Mouse (Mus musculus) olfactory bulb, adult 2 months (tissue): ENCODE results near the gene Itga2b. TPM values are rescaled to one million over a fixed set of nuclear protein-coding genes. Genes with fewer than 3 reads are reported as not detected.

Experiments
- H3K27ac ChIP-seq: fragments of 200-500 bp; 2 replicates; pipeline ENCODE4 v1.5.1; 2012; ENCODE audit warnings: low read depth, low read length; ENCODE audit not compliant: insufficient read depth
- H3K4me1 ChIP-seq: fragments of 200-500 bp; 2 replicates; pipeline ENCODE4 v1.6.1; 2012; ENCODE audit warnings: low read length; ENCODE audit not compliant: control insufficient read depth, insufficient read depth
- H3K4me3 ChIP-seq: fragments of 200-500 bp; 2 replicates; pipeline ENCODE4 v1.5.1; 2012; ENCODE audit warnings: mild to moderate bottlenecking, low read depth, low read length, moderate library complexity; ENCODE audit not compliant: insufficient read depth
- CTCF ChIP-seq: fragments of 200-500 bp; IDR thresholded peaks from 2 replicates; pipeline ENCODE4 v1.5.1; 2012; ENCODE audit warnings: low read depth, mild to moderate bottlenecking, low read length, moderate library complexity; ENCODE audit not compliant: insufficient read depth
- POLR2A ChIP-seq: fragments of 200-500 bp; IDR thresholded peaks from 2 replicates; pipeline ENCODE4 v1.6.1; 2012; ENCODE audit warnings: mild to moderate bottlenecking, low read depth, low read length, moderate library complexity; ENCODE audit not compliant: insufficient read depth
- WGBS: fragments of 180-500 bp; shearing (Covaris S2); methylation state at CpG from one replicate; pipeline ENCODE4 v1.1.7; 2018; 5-methylcytosine and 5-hydroxymethylcytosine counted together
- polyA plus RNA-seq: library from polyadenylated mRNA; stranded (reverse); fragments of >200 nt; gene quantifications from 2 replicates; pipeline ENCODE4 v1.2.4, GENCODE M21; 2012; ENCODE audit warnings: low replicate concordance; ENCODE audit not compliant: missing spikeins, insufficient read depth, insufficient read length

Gene Itga2b
- polyA plus RNA-seq, 1 experiment, result not detected

DNA sequence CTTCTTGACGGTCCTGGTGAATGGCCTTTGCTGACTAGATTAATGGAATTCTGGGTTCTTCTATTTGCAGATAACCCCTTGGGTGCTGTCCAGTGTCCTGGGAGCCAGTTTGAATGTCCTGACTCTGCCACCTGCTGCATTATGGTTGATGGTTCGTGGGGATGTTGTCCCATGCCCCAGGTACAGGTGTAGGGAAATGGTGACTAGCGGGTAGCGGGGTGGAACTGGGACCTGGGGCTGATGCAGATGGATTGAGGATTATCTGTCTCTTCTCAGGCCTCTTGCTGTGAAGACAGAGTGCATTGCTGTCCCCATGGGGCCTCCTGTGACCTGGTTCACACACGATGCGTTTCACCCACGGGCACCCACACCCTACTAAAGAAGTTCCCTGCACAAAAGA lies 36.1 kb downstream of the Itga2b start:
- TF ChIP-seq POLR2A (no peak), CTCF (no peak)
- no peak overlapping the region for H3K27ac ChIP-seq
- H3K4me1 ChIP-seq, result peaks cover 50% of the 10 kb centered on the region
- WGBS, result 87% methylated on average over 7 of the region's 7 CpGs
- no peak overlapping the region for H3K4me3 ChIP-seq

DNA sequence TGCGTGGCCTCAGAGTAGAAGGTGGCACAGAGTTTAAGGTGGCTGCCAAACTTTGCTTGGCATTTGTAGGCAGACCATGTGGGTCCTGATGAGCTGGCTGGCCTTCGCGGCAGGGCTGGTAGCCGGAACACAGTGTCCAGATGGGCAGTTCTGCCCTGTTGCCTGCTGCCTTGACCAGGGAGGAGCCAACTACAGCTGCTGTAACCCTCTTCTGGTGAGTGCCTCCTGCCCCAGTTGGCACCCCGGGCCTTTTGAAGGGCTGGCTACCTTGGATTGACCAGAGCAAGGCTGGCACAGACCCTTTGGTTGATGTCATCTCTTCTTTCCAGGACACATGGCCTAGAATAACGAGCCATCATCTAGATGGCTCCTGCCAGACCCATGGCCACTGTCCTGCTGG lies 37.0 kb downstream of the Itga2b start:
- 59% methylated on average over 6 of the region's 6 CpGs for WGBS
- Histone ChIP-seq H3K27ac (no peak overlapping the region; the same call in 1 of the 2 replicates), H3K4me1 (peaks cover 41% of the 10 kb centered on the region), H3K4me3 (no peak overlapping the region)
- TF ChIP-seq POLR2A (no peak), CTCF (no peak)

DNA sequence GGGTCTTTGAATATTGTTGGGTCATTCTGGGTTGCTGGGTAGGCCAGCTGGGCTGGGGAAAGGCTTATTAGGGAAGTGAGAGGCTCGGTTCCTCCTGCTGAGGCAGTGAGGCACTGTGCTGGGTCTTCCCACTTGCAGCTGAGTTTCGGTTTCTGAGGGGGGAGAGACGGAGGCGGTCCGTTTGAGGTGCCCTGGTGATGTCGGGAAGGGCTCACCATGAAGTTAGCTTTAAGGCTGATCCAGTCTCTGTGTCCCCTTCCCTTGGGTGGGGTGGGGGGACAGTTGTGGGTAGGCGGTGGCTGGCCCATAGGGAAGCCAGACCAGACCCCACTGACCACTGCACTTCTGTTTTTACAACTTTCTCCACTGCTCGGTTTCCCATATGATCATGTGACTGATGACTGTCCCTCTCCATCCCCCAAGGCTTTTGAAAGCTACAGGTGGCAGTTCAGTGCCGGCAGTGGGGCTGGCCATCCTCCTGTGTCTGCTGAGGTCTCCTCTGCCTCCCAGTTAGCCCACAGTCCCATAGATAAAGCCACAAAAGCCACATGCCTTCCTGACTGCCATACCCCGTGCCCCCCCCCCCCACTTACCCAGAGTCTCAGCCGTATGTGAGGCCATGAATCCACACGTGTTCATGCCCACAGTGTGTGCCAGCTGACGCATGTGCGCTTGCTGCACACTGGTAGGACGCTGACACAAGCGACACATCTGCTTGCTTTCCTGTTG lies 37.6 kb downstream of the Itga2b start:
- TF ChIP-seq CTCF (no peak), POLR2A (no peak)
- H3K4me3 ChIP-seq, result no peak overlapping the region
- peaks cover 36% of the 10 kb centered on the region for H3K4me1 ChIP-seq
- 50% methylated on average over 16 of the region's 16 CpGs for WGBS
- H3K27ac ChIP-seq, result no peak overlapping the region

DNA sequence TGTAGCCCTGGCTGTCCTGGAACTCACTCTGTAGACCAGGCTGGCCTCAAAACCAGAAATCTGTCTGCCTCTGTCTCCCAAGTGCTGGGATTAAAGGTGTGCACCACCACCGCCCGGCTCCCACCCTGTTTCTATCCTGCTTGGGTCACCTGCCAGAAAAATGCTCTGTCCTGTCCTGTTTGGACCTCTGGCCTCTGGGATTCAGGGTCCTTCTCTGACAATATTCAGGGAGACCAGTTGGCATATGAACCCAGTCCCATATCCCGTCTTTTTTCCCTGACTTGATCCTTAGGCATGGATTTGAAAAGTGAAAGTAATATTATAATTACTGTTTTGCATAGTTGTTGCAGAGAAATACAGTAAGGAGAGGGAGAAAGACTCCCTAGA lies 38.2 kb downstream of the Itga2b start:
- Histone ChIP-seq H3K4me3 (no peak overlapping the region), H3K27ac (no peak overlapping the region), H3K4me1 (peaks cover 31% of the 10 kb centered on the region)
- 73% methylated on average over 3 of the region's 3 CpGs for WGBS
- TF ChIP-seq POLR2A (no peak), CTCF (no peak)

DNA sequence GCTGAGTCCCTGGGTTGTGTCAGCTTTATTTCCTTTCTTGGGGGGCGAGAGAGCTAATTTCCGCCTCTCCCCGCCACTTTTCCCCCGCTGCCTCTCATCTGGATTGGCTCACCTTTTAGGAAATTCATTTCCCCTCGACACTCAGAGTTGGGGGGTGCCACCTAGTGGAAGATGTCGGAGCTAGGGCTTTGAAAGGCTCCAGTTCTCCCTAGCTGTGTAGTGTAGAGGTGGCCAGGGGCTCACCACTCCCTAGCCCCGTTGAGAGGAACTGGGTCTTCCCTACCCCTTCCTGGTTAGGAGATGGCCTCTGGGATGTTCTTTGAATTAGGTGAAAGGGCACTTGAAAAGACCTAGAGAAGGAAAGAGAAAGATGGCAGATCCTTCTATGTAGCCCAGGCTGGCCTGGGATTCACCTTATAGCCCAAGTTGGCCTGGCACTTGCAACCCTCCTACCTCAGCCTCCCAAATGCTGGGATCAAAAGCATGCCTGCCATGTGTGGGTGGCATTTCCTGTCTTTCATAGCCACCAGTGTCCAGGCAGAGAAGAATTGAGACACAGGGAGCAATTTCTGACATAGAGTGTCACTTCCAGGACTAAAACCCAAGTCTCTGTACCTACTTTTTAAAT lies 38.8 kb downstream of the Itga2b start:
- H3K4me3 ChIP-seq, result peak overlapping the region; percentile 77
- no peak for TF ChIP-seq CTCF
- H3K27ac ChIP-seq, result 0 out of 2 replicates have a peak overlapping the region, but pooled peaks have one; percentile 34
- 0% methylated on average over 7 of the region's 7 CpGs for WGBS
- H3K4me1 ChIP-seq, result peaks cover 26% of the 10 kb centered on the region

DNA sequence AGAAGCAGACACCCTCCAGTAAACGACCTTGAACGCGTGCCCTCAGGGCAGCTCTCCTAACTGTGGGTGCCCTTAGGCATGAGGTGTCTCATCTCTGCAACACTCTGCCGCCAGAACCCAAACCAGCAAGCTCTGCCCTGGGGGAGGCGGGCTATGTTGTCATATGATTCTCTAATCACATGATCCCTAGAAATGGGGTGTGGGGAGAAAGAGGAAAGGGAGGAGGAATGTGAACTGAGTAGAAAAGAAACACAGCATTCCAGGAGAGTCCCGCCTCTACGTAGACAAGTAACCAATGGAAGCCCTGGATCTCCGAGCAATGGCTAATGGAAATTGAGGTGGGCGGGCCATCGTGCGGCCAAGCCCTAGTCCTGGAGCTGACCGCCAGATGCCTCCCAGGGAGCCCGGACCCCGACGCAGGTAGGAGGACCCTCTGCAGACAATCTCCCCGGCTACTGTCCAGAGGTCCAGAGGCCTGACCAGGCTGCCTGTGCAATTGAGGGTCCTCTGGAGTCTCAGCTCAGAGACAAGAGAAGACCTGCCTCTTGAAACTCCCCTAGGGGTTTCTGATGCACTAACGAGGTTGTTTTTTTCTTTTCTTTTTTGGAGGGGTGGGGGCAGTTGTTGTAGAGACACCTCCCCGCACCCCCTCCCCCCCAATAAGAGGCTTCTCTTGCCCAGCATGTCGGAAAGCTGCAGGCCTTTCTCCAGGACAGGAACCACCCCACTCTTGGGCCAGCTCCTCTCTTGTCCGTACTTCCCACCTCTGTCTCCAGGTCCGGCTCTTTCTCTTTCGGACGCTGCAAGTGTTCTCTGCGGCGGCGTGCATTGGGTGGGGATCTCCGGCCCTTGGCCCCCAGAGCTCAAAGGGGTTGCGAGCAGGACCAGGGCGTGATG lies 39.6 kb downstream of the Itga2b start, which contains the start of gene Grn:
TSS of gene Grn (plus strand) at position 195 of the 897 bp plus-strand sequence.
- under 1% methylated on average over 29 of the region's 29 CpGs for WGBS
- peak within 1 kb of the TSS; percentile 77 for H3K4me3 ChIP-seq
- peaks cover 22% of the 10 kb centered on the region for H3K4me1 ChIP-seq
- TF ChIP-seq POLR2A (peak; percentile 65), CTCF (no peak; the same call in 1 of the 2 replicates)
- H3K27ac ChIP-seq, result peak within 1 kb of the TSS; percentile 34; the same call in 1 of the 2 replicates

DNA sequence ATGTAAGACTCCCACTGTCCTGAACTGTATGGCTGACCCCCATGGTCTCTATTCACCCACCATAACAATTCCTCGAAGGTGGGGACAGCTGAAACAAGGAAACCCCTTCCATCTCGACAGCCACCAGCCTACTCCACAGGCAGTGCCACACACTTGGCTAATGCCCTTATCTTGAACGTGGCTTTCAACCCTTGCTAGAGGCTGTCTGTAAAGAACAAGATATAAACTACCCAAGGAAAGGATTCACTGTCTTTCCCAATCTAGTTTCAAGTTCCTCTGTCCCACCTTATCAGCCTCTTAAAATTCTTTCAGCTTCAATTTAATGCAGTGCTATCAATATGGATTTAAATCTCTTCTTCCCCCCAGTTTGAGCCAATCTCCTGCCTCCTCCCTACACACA lies 40.4 kb downstream of the Itga2b start:
- H3K4me3 ChIP-seq, result peak overlapping the region; percentile 77
- TF ChIP-seq CTCF (no peak), POLR2A (no peak; the same call in 1 of the 2 replicates)
- 36% methylated on average over 3 of the region's 3 CpGs for WGBS
- H3K27ac ChIP-seq, result 0 out of 2 replicates have a peak overlapping the region, but pooled peaks have one; percentile 6
- peaks cover 22% of the 10 kb centered on the region for H3K4me1 ChIP-seq

DNA sequence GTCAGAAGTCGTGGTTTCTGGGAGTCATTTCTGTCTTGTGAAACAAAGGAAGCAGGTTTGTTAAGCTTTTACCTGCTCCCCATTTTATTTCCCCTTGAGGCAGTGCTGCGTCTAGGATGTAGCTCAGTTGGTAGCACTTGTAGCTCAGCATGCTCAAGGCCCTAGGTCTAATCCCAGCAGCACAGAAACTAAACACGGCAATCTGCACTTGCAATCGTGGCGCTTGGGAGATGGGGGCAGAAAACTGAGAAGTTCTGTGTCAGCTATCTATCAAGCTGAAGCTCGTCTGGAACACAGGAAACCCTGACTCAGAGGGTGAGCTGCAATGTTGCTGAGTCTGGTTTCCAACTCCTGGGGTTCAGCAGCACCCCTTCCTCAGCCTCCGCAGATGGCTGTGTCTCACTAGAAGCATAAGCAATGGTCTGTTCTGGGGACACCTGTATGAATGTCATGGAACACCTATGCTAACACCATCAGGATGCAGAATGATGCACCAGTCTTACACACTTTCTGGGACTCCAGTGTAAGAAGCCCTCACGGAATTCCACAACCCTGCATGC lies 40.9 kb downstream of the Itga2b start:
- no peak for TF ChIP-seq CTCF
- no peak for TF ChIP-seq POLR2A
- Histone ChIP-seq H3K4me1 (peaks cover 19% of the 10 kb centered on the region), H3K4me3 (no peak overlapping the region), H3K27ac (no peak overlapping the region)
- 71% methylated on average over 8 of the region's 8 CpGs for WGBS
